Mouse (Mus musculus) layer of hippocampus, postnatal 14 days (tissue): ENCODE measurements around the gene Them5. TPM values are rescaled to one million over a fixed set of nuclear protein-coding genes. Genes with fewer than 3 reads are reported as not detected.

Experiments
- DNase-seq, 2 experiments: peaks; one replicate each; pipeline ENCODE4 v3.0.0; 2021 to 2022; ENCODE audit warnings: low spot score in 2 of 2, mixed read lengths in 1 of 2
- total RNA-seq, 2 experiments: library from RNA; stranded (reverse); gene quantifications; 2 replicates each; pipeline ENCODE4 v1.2.3; 2021

Gene Them5
- total RNA-seq, 2 experiments from 2014 or later = not detected

DNA sequence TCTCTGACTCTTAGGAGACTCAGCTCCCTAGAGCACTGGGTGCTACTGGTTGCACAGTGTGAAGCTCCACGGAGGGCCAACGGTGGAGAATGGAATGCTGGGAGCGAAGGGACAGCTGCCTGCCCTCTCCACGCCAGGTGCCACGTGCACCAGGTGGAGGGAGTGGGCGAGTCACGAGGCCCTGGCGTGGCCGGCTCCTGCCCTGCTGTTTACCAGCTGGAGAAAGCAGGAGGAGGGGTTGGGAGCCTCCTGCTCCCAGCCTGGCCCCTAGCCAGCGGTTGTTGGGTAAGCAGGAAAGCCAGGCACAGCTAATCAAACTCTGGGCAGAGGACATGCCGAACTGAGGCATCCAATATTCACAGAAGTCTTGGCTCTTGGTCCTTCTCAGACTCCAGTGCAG is 29.7 kb downstream of the Them5 start:
- peak; percentile 54 to 55 for DNase-seq

DNA sequence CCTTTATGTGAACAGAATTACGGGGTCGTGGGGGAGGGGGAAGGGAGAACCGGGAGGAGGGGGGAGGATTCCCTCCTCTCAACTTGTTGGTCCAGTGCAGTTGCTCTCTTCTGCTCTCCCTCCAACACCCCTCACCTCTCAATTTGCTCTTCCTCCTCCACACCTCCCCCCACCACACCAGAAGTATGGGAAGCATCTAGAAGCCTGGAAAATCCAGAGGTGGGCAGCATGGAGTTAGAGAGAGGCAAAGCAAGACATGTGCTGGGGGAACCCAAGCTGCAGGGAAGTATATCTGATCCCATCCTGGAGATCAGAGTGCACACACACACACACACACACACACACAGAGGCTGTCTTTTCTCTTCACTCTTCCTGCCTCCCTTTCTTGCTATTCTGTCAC is 30.1 kb downstream of the Them5 start:
- DNase-seq = no peak

DNA sequence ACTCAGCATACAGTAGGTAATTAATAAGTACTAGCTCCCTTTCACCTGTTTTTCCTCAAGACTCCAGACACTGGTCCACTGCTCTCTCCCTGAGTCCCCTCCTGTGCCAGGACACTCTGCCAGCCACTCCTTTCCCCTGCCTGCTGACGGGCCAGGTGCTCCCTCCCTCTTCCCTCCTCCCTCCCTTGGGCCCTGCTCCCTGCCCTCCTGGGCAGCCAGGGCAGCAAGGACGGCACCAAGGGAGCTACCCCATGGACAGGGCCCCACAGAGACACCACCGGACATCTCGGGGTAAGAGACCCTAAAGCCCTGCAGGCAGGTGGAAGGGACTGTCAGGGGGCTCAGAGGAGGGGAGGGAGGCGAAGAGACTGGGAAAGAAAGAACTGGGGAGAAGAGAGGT is 30.7 kb downstream of the Them5 start, which contains the start of gene Rorc:
Rorc (plus strand) TSS at position 154 of the 400 bp plus-strand sequence.
- DNase-seq = no peak

DNA sequence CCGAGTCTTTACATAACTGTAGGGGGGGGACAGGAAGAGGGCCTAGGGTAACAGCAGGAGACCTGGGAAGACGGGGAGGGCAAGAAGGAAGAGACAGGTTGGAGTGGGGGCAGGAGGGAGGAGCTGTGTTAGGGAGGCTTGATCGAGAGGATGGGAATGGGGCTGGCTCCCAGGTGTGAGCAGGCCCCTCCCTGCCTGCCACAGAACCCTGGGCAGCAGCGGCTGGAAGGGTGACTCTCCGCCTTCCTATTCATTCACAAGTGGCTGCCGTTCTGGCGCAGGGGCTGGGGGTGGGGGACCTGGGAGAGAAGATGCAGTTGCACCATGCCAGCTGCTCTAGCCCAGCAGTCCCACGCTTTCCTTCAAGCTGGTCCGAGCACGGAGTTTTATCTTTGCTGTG is 31.2 kb downstream of the Them5 start:
- no peak for DNase-seq

- no peak for DNase-seq
Observed at GRCm38 (mm10) chr3:94373597-94374011, 31.7 kb downstream of the Them5 start.

- DNase-seq = no peak
Observed at GRCm38 (mm10) chr3:94374636-94375035, 32.7 kb downstream of the Them5 start.

DNA sequence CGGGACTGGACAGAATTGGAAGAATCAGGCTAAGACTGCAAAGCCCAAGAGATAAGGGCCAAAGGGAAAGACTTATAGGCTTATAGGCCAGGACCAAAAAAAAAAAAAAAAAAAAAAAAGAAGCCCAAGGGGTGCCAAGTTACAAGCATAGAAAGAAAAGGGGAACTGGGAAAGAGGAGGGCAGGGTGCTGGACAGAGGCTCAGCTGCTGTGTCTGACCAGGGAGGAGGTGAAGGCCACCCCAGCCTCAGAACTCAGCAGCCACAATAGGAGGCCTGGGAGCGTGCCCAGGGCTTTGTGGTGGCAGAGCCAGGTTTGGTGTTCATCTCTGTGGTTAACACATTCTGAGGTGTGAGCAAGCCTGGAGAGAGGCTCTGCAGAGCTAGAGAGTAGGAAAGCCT is 33.2 kb downstream of the Them5 start:
- DNase-seq = no peak

DNA sequence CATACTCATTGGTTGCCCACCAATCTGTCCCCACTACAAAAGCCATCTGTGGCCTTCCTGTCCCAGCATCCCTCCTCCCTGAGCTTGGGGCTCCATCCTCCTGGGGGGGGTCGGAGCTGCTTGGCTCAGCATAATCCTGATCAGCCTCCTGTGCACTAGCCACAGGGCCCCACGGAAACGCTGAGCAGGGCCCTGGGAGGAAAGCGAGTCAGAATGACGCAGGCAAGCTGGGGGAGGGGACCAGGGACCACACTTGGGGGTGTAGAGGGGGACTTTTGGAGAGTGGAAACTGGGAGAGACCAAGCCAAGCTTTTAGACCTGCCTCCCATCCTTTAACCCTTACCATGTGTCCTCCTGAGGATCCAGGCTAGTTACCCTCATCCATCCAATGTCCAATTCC is 34.0 kb downstream of the Them5 start:
- no peak for DNase-seq

DNA sequence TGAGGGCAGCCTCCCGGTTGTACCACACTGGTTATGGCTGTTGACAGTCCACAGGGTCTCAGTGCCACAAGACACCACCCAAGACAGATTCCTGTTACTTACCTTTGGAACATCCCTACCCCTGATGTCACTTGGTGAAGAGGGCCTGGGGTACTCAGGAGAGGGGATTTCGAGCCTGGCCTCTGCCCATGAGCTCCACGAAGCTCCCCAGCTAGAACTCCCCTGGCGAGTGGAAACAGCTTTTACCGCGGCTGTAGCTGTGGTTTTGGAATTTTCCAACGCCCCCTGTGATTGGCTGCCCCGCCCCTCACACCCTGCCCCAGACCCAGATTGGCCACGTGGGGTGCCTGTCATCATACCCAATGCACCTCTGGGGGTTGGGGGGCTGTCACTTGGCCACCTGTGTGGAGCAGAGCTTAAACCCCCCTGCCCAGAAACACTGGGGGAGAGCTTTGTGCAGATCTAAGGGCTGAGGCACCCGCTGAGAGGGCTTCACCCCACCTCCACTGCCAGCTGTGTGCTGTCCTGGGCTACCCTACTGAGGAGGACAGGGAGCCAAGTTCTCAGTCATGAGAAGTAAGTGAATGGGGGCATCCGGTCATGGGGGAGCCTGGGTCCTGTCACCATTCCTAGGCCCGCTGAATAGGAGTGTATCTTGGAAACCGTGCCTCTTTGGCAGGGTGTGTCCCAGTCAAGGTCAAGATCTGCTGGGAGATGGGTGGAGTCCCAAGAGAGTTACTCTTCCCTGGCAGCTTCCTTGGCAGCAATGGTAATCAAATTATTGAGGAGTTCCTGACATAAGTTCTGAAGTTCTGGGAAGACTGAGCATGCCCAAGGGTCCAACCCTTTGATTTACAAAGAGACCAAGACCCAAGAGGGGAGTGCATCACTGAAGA is 35.4 kb downstream of the Them5 start:
- no peak for DNase-seq

- no peak for DNase-seq
Observed at GRCm38 (mm10) chr3:94379831-94380510, 38.1 kb downstream of the Them5 start.

GRCm38 (mm10) chr3:94382308-94382707 is 40.4 kb downstream of the Them5 start:
- DNase-seq = no peak

GRCm38 (mm10) chr3:94383476-94383875 is 41.6 kb downstream of the Them5 start:
- no peak for DNase-seq

GRCm38 (mm10) chr3:94386671-94387070 is 44.8 kb downstream of the Them5 start:
- no peak for DNase-seq

GRCm38 (mm10) chr3:94387391-94387790 is 45.5 kb downstream of the Them5 start:
- no peak for DNase-seq

DNA sequence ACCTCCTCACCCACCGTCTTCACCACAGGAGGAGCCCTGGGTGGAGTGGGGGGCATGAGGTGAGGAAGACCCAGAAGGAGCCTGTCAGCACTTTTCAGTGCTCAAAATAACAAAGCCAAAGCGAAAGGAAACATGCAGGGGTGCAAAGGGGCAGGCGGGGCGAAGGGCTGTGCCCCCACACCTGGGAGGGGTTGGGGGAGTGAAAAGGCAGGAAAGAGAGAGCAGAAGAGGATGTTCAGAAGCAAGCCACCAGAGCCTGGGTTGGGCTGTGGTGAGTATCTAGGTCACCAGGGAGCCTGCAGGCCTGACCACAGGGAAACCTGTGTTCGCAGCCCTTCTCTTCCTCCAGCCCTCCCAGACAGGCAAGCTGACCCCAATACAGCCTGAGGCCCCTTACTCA is 46.1 kb downstream of the Them5 start:
- no peak for DNase-seq

DNA sequence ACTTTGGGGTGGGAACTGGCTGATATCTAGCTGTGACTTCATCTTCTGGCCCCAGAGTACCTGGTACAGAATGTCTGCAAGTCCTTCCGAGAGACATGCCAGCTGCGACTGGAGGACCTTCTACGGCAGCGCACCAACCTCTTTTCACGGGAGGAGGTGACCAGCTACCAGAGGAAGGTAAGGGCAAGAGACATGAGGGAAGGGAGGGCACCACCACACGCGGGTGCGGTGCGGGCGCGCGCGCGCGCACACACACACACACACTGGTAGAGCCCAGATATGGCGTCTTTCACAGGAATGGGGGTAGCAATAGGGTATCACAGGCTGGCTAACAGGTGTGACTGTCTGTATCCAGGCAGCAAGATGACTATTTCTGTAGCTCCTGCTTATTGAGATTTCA is 47.5 kb downstream of the Them5 start:
- no peak for DNase-seq

DNA sequence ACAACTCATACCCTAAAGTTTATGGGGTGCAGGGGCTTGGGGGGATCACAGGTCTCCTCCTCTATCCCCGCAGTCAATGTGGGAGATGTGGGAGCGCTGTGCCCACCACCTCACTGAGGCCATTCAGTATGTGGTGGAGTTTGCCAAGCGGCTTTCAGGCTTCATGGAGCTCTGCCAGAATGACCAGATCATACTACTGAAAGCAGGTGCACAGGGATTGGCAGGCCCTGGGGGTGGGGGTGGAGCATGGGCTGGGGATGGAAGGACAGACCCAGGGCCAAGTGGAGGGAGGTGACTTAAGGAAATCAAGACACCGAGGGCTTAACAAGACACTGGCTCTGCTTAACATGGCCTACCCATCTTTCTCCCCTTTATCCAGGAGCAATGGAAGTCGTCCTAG is 49.1 kb downstream of the Them5 start:
- no peak for DNase-seq

DNA sequence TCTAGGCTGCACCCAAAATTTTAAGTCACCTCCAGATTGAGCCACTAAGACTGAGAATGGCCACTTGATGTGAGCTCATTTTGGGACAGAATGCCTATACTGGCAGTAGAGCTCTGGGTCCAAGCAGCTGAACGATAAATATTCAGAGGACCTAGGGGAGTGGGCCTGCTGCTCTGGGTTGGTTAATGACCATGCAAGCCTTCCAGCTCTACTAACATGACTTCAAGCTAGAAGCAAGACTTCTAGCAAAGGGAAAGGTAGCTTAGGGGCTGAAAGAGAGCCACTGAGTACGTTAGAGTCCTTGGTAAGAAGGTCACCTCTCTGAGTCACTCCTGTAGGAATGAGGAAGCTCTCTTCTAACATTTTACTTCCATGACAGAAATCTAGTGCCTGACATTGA is 50.2 kb downstream of the Them5 start:
- DNase-seq = no peak

- DNase-seq = no peak
Observed at GRCm38 (mm10) chr3:94393049-94393448, 51.1 kb downstream of the Them5 start.

GRCm38 (mm10) chr3:94396336-94396735 is 54.4 kb downstream of the Them5 start:
- DNase-seq = no peak

DNA sequence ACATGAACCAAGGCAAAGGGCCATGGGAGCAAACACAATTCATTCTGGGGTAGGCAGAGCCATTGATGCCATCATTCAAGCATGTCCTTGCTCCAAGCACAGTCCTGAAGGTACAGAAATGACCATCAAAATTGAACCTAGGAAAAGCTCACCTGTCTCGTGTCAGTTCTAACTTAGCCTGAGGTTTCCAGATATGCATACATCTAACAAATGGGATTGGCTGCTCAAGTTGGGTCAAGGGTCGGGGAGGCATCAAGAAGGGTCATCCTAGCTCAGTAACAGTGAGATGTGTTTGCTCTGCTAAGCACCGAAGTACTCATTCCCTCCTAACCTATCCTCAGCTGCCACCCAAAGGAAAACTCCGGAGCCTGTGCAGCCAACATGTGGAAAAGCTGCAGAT is 55.0 kb downstream of the Them5 start:
- DNase-seq = no peak
